Mouse (Mus musculus): Measurements from ENCODE around the gene Aspa. TPM values are rescaled to one million over a fixed set of nuclear protein-coding genes. Genes with fewer than 3 reads are reported as not detected.

Aspa gene
- total RNA-seq, 2 experiments from 2014 or later: 1.4 to 3.1 TPM

DNA sequence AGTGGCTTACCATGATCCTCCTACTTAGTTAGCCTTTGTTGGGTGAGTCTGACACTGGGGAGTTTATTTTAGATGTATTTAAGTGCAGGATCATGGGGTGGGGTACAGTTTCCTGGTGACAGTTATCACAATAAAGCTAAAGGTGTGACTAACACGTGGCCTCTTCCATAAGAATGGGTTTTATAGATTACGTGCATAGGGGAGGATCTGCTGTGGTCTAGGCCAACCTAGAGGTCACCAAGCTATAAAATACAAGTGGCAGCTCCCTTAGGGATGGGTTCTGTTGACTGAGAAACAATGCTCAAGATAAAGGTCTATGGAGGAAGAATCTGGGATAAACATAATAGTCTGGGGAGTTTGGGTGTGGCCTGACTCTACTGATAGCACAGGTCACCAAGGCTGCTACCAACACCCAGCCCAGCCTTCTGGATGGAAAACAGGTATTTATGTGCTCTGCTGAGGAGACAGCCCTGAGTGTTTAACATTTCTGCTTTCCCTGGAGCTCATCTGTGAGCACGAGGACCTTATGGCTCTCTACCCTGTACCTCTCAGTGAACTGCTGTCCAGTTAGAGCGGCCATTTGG lies 71.9 kb downstream of the Aspa start:
- DNase-seq: no peak

Other genes starting within 250 kb of the Aspa start
- under 1 TPM; 0.10 to 0.41 TPM for gene Itgae, start 239.0 kb downstream of the Aspa start, total RNA-seq (2021)
- under 1 TPM; 0.12 to 0.21 TPM for gene Haspin, start 191.3 kb downstream of the Aspa start, total RNA-seq (2021)
- 10 to 100 TPM; 14.4 to 17.1 TPM for gene P2rx5, start 169.2 kb downstream of the Aspa start, total RNA-seq (2021)
- 10 to 100 TPM; 94.8 to 98.0 TPM for gene Emc6, start 152.6 kb downstream of the Aspa start, total RNA-seq (2021)
- 10 to 100 TPM; 48.7 to 53.3 TPM for gene Tax1bp3, start 152.5 kb downstream of the Aspa start, total RNA-seq (2021)
- gene Ctns, start 130.6 kb downstream of the Aspa start, total RNA-seq (2021): 1 to 10 TPM; 10.0 TPM
- gene Shpk, start 130.1 kb downstream of the Aspa start, total RNA-seq (2021): 1 to 10 TPM in 1 of 2 experiments, under 1 TPM in 1; 0.92 to 1.5 TPM
- not detected for gene Trpv1, start 95.3 kb downstream of the Aspa start, total RNA-seq (2021)
- gene Trpv3, start 62.2 kb downstream of the Aspa start, total RNA-seq (2021): not detected
- gene Gm49340, start 145 bp upstream of the Aspa start, total RNA-seq (2021): not detected
- not detected for gene Spata22, start 145 bp upstream of the Aspa start, total RNA-seq (2021)
- gene Olfr20, start 21.2 kb upstream of the Aspa start, total RNA-seq (2021): not detected
- not detected for gene Olfr376, start 41.6 kb upstream of the Aspa start, total RNA-seq (2021)
- gene Olfr1, start 70.0 kb upstream of the Aspa start, total RNA-seq (2021): not detected
- not detected for gene Olfr378, start 98.9 kb upstream of the Aspa start, total RNA-seq (2021)
- gene Olfr380, start 127.9 kb upstream of the Aspa start, total RNA-seq (2021): not detected
- not detected for gene Olfr381, start 162.0 kb upstream of the Aspa start, total RNA-seq (2021)
- not detected for gene Olfr382, start 187.6 kb upstream of the Aspa start, total RNA-seq (2021)

Data from heart, adult 18-20 months (tissue).